Mouse (Mus musculus): ENCODE data around the gene Zfp217.

- TF ChIP-seq CTCF (IDR thresholded peaks at IDR 0.05; ENCODE audit: extremely low read depth, insufficient read depth, low read length) (no peak), POLR2A (IDR thresholded peaks at IDR 0.05; ENCODE audit: extremely low read depth, insufficient read depth, low read length) (no peak)
Measured at GRCm38 (mm10) chr2:170144343-170144742, 3.6 kb downstream of the Zfp217 start.

Measured in cortical plate, adult 2 months (tissue).